Mouse (Mus musculus): ENCODE measurements around the gene Mbd5. TPM values are rescaled to one million over a fixed set of nuclear protein-coding genes. Genes with fewer than 3 reads are reported as not detected.

The Mbd5 gene
- total RNA-seq (2015) (28.3 and 31.9 TPM in 2 replicates), total RNA-seq (2017) (16.8 and 21.3 TPM in 2 replicates)

DNA sequence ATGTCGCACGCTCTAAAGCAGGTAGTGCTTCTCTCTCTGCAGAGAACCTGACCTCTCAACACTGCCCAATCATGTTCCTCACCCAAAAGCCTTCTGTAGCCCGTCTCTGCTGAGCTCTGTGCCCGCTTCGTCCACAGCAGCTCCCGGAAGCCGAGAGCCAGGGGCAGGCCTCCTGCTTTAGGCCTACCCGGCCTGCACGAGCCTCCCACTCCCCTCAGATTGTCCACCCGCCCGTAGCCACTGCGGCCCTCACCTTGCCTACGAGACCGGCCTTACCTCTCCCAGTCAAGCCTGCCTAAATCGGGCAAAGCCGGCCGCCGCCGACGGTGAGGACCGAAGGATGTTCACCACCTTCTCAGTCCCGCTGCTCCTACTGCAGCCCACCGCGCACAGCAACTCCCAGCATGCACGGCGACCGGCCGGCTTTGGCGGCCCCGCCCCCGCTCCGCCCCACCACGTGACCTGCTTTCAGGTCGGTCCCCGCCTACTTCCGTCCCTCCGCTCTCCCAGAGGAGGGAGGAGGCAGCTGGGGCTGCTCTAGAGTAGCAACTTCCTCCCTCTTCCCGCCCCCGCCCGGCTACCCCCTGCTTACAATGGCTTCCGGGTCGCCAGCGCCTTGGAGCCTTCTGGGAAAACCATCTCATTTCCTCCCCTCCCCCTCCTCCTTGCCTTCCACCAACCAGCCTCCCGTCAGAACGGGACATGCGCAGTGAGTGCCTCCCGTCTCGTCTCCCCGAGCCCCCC, at the start of gene Mbd5:
Gene Mbd5 (plus strand): TSS at position 668 of the 744 bp plus-strand sequence.
- peak; percentile 95 for ATAC-seq (ENCODE audit: poor library complexity, severe bottlenecking)

DNA sequence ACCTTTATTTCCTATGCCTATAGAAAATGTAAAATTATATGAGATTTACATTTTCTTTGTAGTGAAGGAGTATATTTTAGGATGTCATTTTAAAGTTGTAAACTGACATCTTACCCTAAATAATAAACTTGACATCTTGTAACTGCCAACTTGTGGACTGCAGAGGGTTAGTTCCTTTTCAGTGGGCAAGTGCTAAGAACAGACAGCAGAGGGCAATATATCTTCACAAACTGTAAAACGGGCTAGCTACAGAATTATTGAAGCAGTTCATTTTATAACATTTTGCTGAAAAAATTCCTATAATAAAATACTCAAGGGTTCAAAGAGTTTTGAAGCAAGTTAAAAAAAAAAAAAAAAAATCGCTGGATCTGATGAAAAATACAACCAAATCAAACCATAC, 40.4 kb upstream of the Mbd5 start:
- peak; percentile 52; the same call in 1 of the 2 replicates for ATAC-seq (ENCODE audit: poor library complexity, severe bottlenecking)

DNA sequence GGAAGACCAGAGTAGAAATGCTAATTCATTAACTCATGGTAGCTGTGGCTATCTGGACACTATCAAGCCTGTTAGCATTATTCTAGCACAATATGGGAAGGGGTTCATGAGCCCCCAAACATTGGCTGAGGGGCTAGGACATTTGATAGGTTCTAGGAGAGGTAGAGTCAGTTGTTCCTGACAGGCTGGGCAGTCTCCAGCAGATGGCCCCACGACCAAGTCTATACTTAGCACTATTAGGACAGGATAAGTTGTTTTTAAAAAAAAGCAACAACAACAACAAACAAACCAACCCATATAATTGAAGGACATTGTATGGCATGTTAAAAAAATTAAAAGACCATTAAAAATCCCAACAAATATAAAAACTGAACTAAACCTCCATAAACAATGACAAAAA, 35.1 kb upstream of the Mbd5 start:
- no peak for ATAC-seq (ENCODE audit: poor library complexity, severe bottlenecking)

DNA sequence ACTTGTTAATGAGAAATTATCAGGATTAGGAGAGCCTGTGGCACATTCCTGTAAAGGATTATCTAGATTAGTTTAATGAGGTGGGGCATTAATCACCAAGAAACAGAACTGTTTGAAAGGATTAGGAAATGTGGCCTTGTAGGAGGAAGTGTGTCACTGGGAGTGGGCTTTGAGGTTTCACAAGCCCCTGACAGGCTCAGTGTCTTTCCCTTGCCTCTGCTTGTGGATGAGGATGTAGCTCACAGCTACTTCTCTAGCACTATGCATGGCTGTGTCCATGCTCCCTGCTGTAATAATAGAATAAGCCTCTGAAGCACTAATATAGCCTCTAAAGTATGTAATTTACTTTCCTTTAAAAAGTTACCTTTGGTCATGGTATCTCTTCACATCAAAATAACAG, 33.5 kb upstream of the Mbd5 start:
- ATAC-seq (ENCODE audit: poor library complexity, severe bottlenecking), result peak; percentile 90

DNA sequence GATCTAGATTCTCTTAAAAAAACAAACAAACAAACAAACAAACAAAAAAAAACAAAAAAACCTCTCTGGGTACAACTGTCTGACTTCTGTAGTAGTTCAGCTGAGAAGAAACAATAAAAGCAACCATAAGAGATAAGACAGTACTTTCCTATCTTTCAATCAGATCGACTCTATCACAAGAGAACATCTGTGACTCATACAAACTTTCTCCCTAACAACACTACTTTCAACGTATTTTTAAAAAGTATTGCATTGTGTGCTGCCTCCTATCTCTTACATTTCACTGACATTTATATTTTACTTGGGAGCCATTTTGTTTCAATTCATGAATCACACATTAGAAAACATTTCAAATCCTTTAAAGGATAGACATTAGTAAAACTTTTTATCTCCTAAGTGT, 14.2 kb upstream of the Mbd5 start:
- no peak for ATAC-seq (ENCODE audit: poor library complexity, severe bottlenecking)

DNA sequence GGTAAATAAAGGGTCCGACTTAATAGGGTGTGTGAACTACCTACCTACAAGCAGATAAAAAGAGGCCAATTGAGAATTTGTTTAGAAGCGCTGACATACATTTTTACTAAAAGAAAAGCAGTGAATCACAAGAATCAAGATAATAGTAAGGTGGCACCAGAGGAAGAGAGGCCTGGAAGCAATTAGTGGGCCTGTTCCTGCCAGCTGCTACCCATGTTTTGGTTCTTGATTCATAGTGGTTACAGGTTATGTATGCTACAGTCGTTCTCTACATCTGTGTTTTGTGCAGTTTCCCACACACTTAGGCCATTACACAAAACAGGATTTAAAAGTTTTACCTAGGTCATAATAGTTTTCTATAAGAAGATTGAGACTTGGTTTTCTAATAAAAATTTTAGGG, 1.5 kb upstream of the Mbd5 start:
- ATAC-seq (ENCODE audit: poor library complexity, severe bottlenecking), result no peak

GRCm38 (mm10) chr2:48949743-48950251, 489 bp downstream of the Mbd5 start:
- ATAC-seq (ENCODE audit: poor library complexity, severe bottlenecking), result peak; percentile 16

- no peak for ATAC-seq (ENCODE audit: poor library complexity, severe bottlenecking)
Measured at GRCm38 (mm10) chr2:48950252-48950315, 776 bp downstream of the Mbd5 start, which contains the start of gene Orc4. Orc4 (minus strand) TSS chr2:48950277.

- no peak for ATAC-seq (ENCODE audit: poor library complexity, severe bottlenecking)
Measured at GRCm38 (mm10) chr2:48950316-48950880, 1.1 kb downstream of the Mbd5 start.

DNA sequence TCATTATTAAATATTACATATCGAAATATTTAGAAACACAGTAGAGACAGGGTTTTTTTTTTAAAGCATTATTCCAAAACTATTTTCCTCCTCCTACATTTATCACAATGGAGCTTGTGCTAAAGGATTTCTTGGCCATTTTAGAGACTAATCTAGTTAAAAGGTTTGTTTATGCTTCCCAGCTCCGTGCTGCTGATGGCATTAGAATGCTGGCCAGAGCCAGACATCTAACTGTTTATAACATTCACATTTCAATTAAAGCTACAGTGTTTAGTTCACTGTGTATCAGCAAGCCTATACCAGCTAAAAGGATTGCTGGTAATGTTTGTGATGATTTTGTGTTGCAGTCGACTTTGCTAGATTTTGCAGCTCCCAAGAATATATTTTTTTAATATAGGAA, 7.3 kb downstream of the Mbd5 start:
- no peak for ATAC-seq (ENCODE audit: poor library complexity, severe bottlenecking)

DNA sequence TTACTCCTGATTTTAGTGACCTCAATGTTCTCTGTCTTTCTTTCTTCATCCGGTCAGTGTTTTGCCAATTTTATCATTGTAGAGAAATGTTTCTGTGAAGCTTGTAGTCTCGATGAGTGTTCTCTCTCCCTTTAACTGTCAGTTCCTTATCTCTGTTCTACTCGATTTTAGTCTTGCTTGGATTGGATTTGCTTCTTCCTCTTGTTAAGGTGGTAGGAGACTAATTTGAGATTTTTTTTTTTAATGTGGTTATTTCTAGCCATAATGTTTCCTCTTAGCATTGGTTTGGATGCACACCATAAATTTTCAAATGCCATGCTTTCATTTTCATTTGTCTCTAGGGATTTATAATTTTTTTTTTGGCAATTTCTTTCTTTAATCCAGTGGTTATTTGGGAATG, 29.6 kb downstream of the Mbd5 start:
- ATAC-seq (ENCODE audit: poor library complexity, severe bottlenecking), result no peak

DNA sequence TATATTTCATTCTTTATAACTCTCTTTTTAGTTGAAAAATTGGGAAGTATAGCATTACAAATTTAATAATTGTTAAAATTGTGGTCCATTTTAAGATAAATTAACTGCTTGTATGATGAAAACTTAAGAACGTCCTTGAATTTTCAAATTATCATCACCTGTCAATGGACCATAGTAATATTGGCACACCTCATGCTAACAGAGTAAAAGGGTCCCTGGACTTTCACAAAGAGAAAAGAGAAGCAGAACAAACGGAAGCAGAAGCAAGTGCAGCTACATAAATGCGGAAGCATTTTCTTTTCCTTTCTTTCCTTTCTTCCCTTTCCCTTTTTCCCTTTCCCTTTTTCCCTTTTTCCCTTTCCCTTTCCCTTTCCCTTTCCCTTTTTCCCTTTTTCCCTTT, 41.0 kb downstream of the Mbd5 start:
- no peak for ATAC-seq (ENCODE audit: poor library complexity, severe bottlenecking)

DNA sequence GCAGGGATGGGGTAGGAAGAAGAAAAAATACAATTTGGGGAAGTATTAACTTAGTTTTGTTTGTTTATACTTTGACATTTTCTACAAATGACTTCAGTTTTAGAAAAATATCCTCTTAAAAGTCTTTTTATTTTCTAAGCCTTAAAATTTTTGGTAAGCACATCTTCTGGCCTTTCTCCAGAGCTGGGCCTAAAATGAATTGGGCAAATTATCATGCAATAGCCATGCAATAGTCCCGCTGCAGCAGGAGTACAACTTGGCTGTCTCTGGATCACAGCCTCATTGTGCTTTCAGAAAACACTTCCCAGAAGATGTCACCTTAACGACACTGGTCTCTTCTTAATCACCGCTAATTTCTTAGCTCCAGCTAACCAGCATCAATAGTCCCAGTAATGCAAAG, 91.2 kb downstream of the Mbd5 start:
- ATAC-seq (ENCODE audit: poor library complexity, severe bottlenecking), result no peak

GRCm38 (mm10) chr2:49050030-49050429, 100.7 kb downstream of the Mbd5 start:
- no peak for ATAC-seq (ENCODE audit: poor library complexity, severe bottlenecking)

DNA sequence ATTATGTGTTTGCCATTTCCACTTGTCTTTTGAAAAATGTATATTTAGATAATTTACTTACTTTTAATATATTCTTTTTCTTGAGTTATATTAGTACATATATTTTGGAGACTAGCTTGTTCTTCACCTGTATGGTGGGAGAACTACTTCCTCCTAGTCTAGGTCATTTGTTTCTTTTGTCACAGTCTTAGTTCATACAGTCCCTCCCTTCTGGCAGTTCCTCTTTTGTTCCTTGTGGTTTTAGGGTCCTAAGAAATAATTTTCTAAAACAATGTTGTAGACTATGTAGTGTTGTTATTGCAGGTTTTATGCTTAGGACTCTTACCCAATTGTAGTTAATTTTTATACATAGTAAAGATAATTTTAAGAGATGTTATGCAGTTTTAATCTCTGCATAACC, 118.6 kb downstream of the Mbd5 start:
- ATAC-seq (ENCODE audit: poor library complexity, severe bottlenecking), result peak; percentile 51

GRCm38 (mm10) chr2:49084966-49085365, 135.7 kb downstream of the Mbd5 start:
- no peak for ATAC-seq (ENCODE audit: poor library complexity, severe bottlenecking)

- ATAC-seq (ENCODE audit: poor library complexity, severe bottlenecking), result no peak
Measured at GRCm38 (mm10) chr2:49090771-49091170, 141.5 kb downstream of the Mbd5 start.

- ATAC-seq (ENCODE audit: poor library complexity, severe bottlenecking), result no peak
Measured at GRCm38 (mm10) chr2:49096765-49097164, 147.5 kb downstream of the Mbd5 start.

GRCm38 (mm10) chr2:49108906-49109305, 159.6 kb downstream of the Mbd5 start:
- no peak for ATAC-seq (ENCODE audit: poor library complexity, severe bottlenecking)

DNA sequence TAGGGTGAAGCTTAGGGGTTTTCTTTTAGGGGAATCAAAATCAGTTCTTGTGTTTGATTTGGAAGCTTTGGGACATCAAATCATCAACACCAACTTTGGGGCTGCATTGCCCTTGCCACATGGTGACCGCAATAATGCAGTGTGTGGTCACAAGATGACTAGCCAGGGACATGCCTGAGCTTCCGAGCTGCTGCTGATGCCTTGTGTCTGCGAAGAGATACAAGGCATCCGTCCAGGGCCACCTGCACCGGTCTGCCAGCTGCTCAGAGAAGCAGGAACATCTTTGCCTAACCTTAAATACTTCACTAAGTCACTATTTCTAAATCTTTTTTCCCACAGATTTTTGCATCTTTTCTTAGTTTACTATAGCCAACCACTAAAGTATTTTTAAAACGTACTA, 170.6 kb downstream of the Mbd5 start:
- ATAC-seq (ENCODE audit: poor library complexity, severe bottlenecking), result no peak

DNA sequence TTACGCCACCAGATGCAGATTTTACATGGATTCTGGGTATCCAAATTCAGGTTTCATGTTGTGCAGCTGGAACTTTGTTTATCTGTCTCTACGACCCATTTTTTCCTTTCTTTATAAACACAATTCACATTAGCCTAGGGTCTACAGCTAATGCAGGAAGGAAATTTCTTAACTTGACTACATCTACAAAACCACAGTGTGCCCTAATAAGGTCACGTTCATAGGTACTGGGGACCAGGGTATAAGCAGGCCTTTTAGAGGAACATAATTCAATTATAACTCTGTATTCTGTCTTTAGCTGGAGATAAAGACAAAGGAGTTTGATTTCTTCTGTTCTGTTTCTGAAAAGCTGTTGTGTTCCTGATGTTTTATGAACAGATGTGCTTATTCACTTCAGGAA, 172.3 kb downstream of the Mbd5 start:
- ATAC-seq (ENCODE audit: poor library complexity, severe bottlenecking), result no peak

DNA sequence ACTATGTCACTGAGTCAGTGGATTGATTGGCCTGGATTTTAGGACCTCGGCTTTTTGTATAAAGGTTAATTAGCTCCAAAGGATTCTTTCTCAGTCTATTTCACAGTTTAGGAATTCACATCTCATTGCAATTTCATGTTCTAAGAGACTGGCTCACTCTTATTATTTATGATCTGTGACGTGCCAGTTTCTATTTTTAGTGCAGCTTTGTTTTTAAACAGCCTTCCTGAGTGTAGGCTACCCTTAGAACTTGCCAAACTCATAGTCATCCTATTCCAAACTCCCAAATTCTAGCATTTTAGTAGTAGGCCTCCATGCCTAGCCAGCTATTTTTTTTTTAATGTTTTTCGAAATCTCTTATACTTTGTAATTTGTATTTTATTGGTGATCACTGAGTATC, 192.9 kb downstream of the Mbd5 start:
- no peak for ATAC-seq (ENCODE audit: poor library complexity, severe bottlenecking)

- ATAC-seq (ENCODE audit: poor library complexity, severe bottlenecking), result no peak
Measured at GRCm38 (mm10) chr2:49153649-49154048, 204.3 kb downstream of the Mbd5 start.
